Mouse (Mus musculus) liver, embryonic 14.5 days (tissue): ENCODE data around the gene Atp2a3. TPM values are rescaled to one million over a fixed set of nuclear protein-coding genes. Genes with fewer than 3 reads are reported as not detected.
A peak's percentile ranks its signal among the peaks of the same experiment; 100 is the strongest.

ENCODE experiments used
- ATAC-seq: fragments of 200-750 bp; cut with Nextera tagmentation; 2 replicates; pipeline ENCODE4 v1.8.0; 2017; ENCODE audit warnings: moderate number of reproducible peaks, mild to moderate bottlenecking, moderate library complexity; ENCODE audit not compliant: insufficient read depth
- DNase-seq, 3 experiments: peaks; one replicate each; pipeline ENCODE4 v3.0.0-alpha.2; 2012 to 2013; ENCODE audit warnings: low read depth in 3 of 3, low spot score in 3 of 3
- H3K27ac ChIP-seq: fragments of 300-500 bp; sonication (generic); 2 replicates; pipeline ENCODE4 v1.5.1; 2014; ENCODE audit warnings: moderate library complexity, mild to moderate bottlenecking, control low read depth, inconsistent platforms
- H3K27me3 ChIP-seq: fragments of 300-500 bp; sonication (generic); 2 replicates; pipeline ENCODE4 v1.6.1; 2014; ENCODE audit warnings: mild to moderate bottlenecking, low read length, moderate library complexity; ENCODE audit not compliant: control insufficient read depth, insufficient read depth
- H3K36me3 ChIP-seq: fragments of 300-500 bp; sonication (generic); replicated peaks from 2 replicates; pipeline ENCODE4 v1.6.1; 2014; ENCODE audit warnings: low read depth; ENCODE audit not compliant: control insufficient read depth, insufficient read depth
- H3K4me1 ChIP-seq, 2 experiments: fragments of 200-500 bp in 1 of 2; fragments of 300-500 bp in 1 of 2; sonication (generic) in 1 of 2; replicated peaks; 2 replicates each; pipeline ENCODE4 v1.6.1; 2012 to 2014; ENCODE audit warnings: antibody characterized with exemption in 1 of 2, inconsistent platforms in 1 of 2, low read length in 1 of 2; ENCODE audit not compliant: control insufficient read depth in 2 of 2, insufficient read depth in 2 of 2
- H3K4me2 ChIP-seq: fragments of 300-500 bp; sonication (generic); 2 replicates; pipeline ENCODE4 v1.6.1; 2014; ENCODE audit warnings: low read depth, mild to moderate bottlenecking, control low read depth, moderate library complexity
- H3K4me3 ChIP-seq, 2 experiments: fragments of 200-500 bp in 1 of 2; fragments of 300-500 bp in 1 of 2; sonication (generic) in 1 of 2; 2 replicates each; pipeline ENCODE4 v1.5.1; 2012 to 2014; ENCODE audit warnings: low read depth in 2 of 2, low read length in 2 of 2, mild to moderate bottlenecking in 2 of 2, control low read depth in 1 of 2, inconsistent platforms in 1 of 2, moderate library complexity in 1 of 2; ENCODE audit not compliant: insufficient read depth in 1 of 2
- H3K9ac ChIP-seq: fragments of 300-500 bp; sonication (generic); replicated peaks from 2 replicates; pipeline ENCODE4 v1.6.1; 2014; ENCODE audit warnings: mild to moderate bottlenecking, control low read depth, moderate library complexity
- H3K9me3 ChIP-seq: fragments of 300-500 bp; sonication (generic); 2 replicates; pipeline ENCODE4 v1.6.1; 2016; ENCODE audit warnings: low read length, mixed read lengths; ENCODE audit not compliant: control insufficient read depth
- CTCF ChIP-seq: IDR thresholded peaks from 2 replicates; pipeline ENCODE4 v1.5.1; 2016; ENCODE audit warnings: antibody characterized with exemption, low read depth, control low read depth
- EP300 ChIP-seq: IDR thresholded peaks from 2 replicates; pipeline ENCODE4 v1.6.1; 2016; ENCODE audit warnings: antibody characterized with exemption, low read depth
- WGBS: fragments of 180-500 bp; shearing (Covaris S2); extraction: QIAGEN DNeasy Blood & Tissue Kit; methylation state at CpG from one replicate; pipeline ENCODE4 v1.1.7; 2014; ENCODE audit not compliant: insufficient replicate concordance; 5-methylcytosine and 5-hydroxymethylcytosine counted together
- polyA plus RNA-seq, 2 experiments: library from polyadenylated mRNA; depleted of rRNA in 1 of 2; stranded (reverse) in 1 of 2; unstranded in 1 of 2; fragments of >200 nt; fragmentation: Nextera tagmentation in 1 of 2; extraction: Ambion mirVana in 1 of 2; gene quantifications; 2 replicates each; pipeline versions ENCODE4 v1.2.1 to v1.2.3; 2012 to 2014

Gene Atp2a3
- polyA plus RNA-seq, 2 experiments: 6.4 to 6.7 TPM

GRCm38 (mm10) chr11:72926226-72926890 is 34.6 kb upstream of the Atp2a3 start:
- no peaks in the 10 kb centered on the region for H3K27me3 ChIP-seq
- no peak overlapping the region for H3K4me2 ChIP-seq
- no peaks in the 10 kb centered on the region for H3K9me3 ChIP-seq
- DNase-seq (no peak), ATAC-seq (no peak)
- no peak overlapping the region for H3K4me3 ChIP-seq
- H3K9ac ChIP-seq: no peak overlapping the region
- no peaks in the 10 kb centered on the region for H3K4me1 ChIP-seq
- H3K36me3 ChIP-seq: peaks cover 2% of the 10 kb centered on the region; the same call in 1 of the 2 replicates
- no peak for TF ChIP-seq EP300
- TF ChIP-seq CTCF: peak; percentile 95
- WGBS: 61% methylated on average over 13 of the region's 13 CpGs
- H3K27ac ChIP-seq: no peak overlapping the region

- H3K4me3 ChIP-seq: no peak overlapping the region
- no peaks in the 10 kb centered on the region for H3K27me3 ChIP-seq
- H3K36me3 ChIP-seq: no peaks in the 10 kb centered on the region
- H3K4me2 ChIP-seq: no peak overlapping the region
- DNase-seq (no peak), ATAC-seq (no peak)
- H3K4me1 ChIP-seq: no peaks in the 10 kb centered on the region
- H3K9me3 ChIP-seq: no peaks in the 10 kb centered on the region
- H3K27ac ChIP-seq: no peak overlapping the region
- 56% methylated on average over 2 of the region's 2 CpGs for WGBS
- no peak for TF ChIP-seq EP300
- no peak for TF ChIP-seq CTCF
- no peak overlapping the region for H3K9ac ChIP-seq
Observed at GRCm38 (mm10) chr11:72928516-72928915, 32.5 kb upstream of the Atp2a3 start.

GRCm38 (mm10) chr11:72940208-72941143 is 20.5 kb upstream of the Atp2a3 start:
- Histone ChIP-seq H3K4me2 (peak overlapping the region; percentile 58), H3K36me3 (no peaks in the 10 kb centered on the region), H3K9me3 (no peaks in the 10 kb centered on the region), H3K27me3 (no peaks in the 10 kb centered on the region), H3K4me1 (peaks cover 0 to 12% of the 10 kb centered on the region in 2 experiments; a peak in 2 of 4 replicates), H3K9ac (no peak overlapping the region; the same call in 1 of the 2 replicates), H3K27ac (no peak overlapping the region), H3K4me3 (peak overlapping the region; percentile 48 to 69)
- TF ChIP-seq EP300 (no peak), CTCF (peak; percentile 88)
- WGBS: 29% methylated on average over 20 of the region's 20 CpGs
- ATAC-seq (no peak), DNase-seq (no peak)

- H3K4me1 ChIP-seq: peaks cover 2 to 20% of the 10 kb centered on the region in 2 experiments; a peak in 2 of 4 replicates
- WGBS: 31% methylated on average over 7 of the region's 7 CpGs
- H3K9me3 ChIP-seq: no peaks in the 10 kb centered on the region
- no peak overlapping the region for H3K4me3 ChIP-seq
- DNase-seq (no peak), ATAC-seq (no peak)
- H3K27ac ChIP-seq: no peak overlapping the region
- no peak overlapping the region for H3K4me2 ChIP-seq
- no peak overlapping the region for H3K9ac ChIP-seq
- H3K36me3 ChIP-seq: no peaks in the 10 kb centered on the region
- TF ChIP-seq CTCF (no peak), EP300 (no peak)
- no peaks in the 10 kb centered on the region for H3K27me3 ChIP-seq
Observed at GRCm38 (mm10) chr11:72944996-72945793, 15.8 kb upstream of the Atp2a3 start.
